22 mouse cellular contexts compared by ENCODE assay signal in genomic region chr11:68744150-68744549, GRCm38 (mm10). TPM values are rescaled to one million over a fixed set of nuclear protein-coding genes. Genes with fewer than 3 reads are reported as not detected.
DNase-seq lines count a peak whose midpoint lies in the region; ATAC-seq and TF ChIP-seq lines count a peak whose summit lies in the region.
"Had no signal": no experiment of that assay in that cellular context is flagged by ENCODE, and none has a peak within 500 bp of the region (broad histone marks: within the 10 kb centered on the region; RNA-seq: fewer than 3 reads in every experiment).

No protein-coding gene starts in this region.

- no peak overlapping the region for H3ac ChIP-seq in myocyte (ENCODE audit: control insufficient read depth, insufficient read length)

- no peak overlapping the region for H3K4me2 ChIP-seq in forebrain, embryonic 15.5 days (replicated peaks)
- no peak overlapping the region for H3K4me2 ChIP-seq in forebrain, embryonic 12.5 days
- H3K4me2 ChIP-seq in myocyte (ENCODE audit: low read depth) = no peak overlapping the region
- H3K4me2 ChIP-seq: embryonic facial prominence, embryonic 12.5 days; forebrain, embryonic 13.5 days; heart, embryonic 13.5 days; hindbrain, embryonic 15.5 days had no signal

- H3K9ac ChIP-seq in forebrain, embryonic 15.5 days (replicated peaks) = no peak overlapping the region
- no peak overlapping the region for H3K9ac ChIP-seq in forebrain, embryonic 12.5 days
- H3K9ac ChIP-seq: embryonic facial prominence, embryonic 12.5 days; forebrain, embryonic 13.5 days; heart, embryonic 13.5 days; hindbrain, embryonic 15.5 days had no signal

- H3K27ac ChIP-seq in forebrain, embryonic 15.5 days (replicated peaks) = peak overlapping the region; percentile 84
- H3K27ac ChIP-seq in forebrain, embryonic 12.5 days = no peak overlapping the region
- H3K27ac ChIP-seq: embryonic facial prominence, embryonic 12.5 days; forebrain, embryonic 13.5 days; gastrocnemius, adult 2 months; heart, embryonic 13.5 days; hindbrain, embryonic 15.5 days had no signal

- H3K4me3 ChIP-seq in forebrain, embryonic 15.5 days = no peak overlapping the region
- H3K4me3 ChIP-seq in forebrain, embryonic 12.5 days (replicated peaks) = no peak overlapping the region
- no peak overlapping the region for H3K4me3 ChIP-seq in myocyte
- H3K4me3 ChIP-seq: embryonic facial prominence, embryonic 12.5 days; forebrain, embryonic 13.5 days; gastrocnemius, adult 2 months; heart, embryonic 13.5 days; hindbrain, embryonic 15.5 days had no signal

- intact Hi-C loops in left cerebral cortex, postnatal 4 days (cut with DNase I) = no loop called here

- no peaks in the 10 kb centered on the region for H3K27me3 ChIP-seq in forebrain, embryonic 15.5 days
- no peaks in the 10 kb centered on the region for H3K27me3 ChIP-seq in forebrain, embryonic 12.5 days
- no peaks in the 10 kb centered on the region for H3K27me3 ChIP-seq in myocyte (ENCODE audit: control insufficient read depth, insufficient read depth, insufficient read length)
- H3K27me3 ChIP-seq: embryonic facial prominence, embryonic 12.5 days; forebrain, embryonic 13.5 days; heart, embryonic 13.5 days; hindbrain, embryonic 15.5 days had no signal

- peaks cover 8% of the 10 kb centered on the region; the same call in 1 of the 2 replicates for H3K36me3 ChIP-seq in forebrain, embryonic 15.5 days
- H3K36me3 ChIP-seq in forebrain, embryonic 12.5 days (replicated peaks) = peaks cover 46% of the 10 kb centered on the region
- H3K36me3 ChIP-seq in myocyte (ENCODE audit: control insufficient read depth, insufficient read depth) = peaks cover 15% of the 10 kb centered on the region
- H3K36me3 ChIP-seq: G1E had no signal

- H3K9me3 ChIP-seq in forebrain, embryonic 15.5 days = no peaks in the 10 kb centered on the region
- no peaks in the 10 kb centered on the region for H3K9me3 ChIP-seq in forebrain, embryonic 12.5 days
- H3K9me3 ChIP-seq: embryonic facial prominence, embryonic 12.5 days; forebrain, embryonic 13.5 days; G1E; heart, embryonic 13.5 days; hindbrain, embryonic 15.5 days had no signal

- no peak for ATAC-seq in forebrain, embryonic 15.5 days (replicated peaks)
- ATAC-seq in forebrain, embryonic 12.5 days (ENCODE audit: low FRiP score) = no peak
- ATAC-seq: activated CD4-positive, CD25-positive, alpha-beta regulatory T cell, adult 4 months; CD4-positive, CD25-positive, alpha-beta regulatory T cell, adult 4 months; forebrain, embryonic 13.5 days; intestine, embryonic 16.5 days had no signal

- 85% methylated on average over 3 of the region's 3 CpGs for WGBS in forebrain, embryonic 15.5 days
- WGBS in forebrain, embryonic 12.5 days = 85% methylated on average over 3 of the region's 3 CpGs

- no peak for TF ChIP-seq POLR2A in myocyte (IDR thresholded peaks at IDR 0.05; ENCODE audit: insufficient read length, low read depth)

- no peaks in the 10 kb centered on the region for H3K79me2 ChIP-seq in myocyte (ENCODE audit: control insufficient read depth, insufficient read depth)

- peak; percentile 47 for DNase-seq in cerebellum, adult 11 months
- no peak for DNase-seq in cerebellum, postnatal 4 days (ENCODE audit: low spot score in 2 of 2)
- peak; percentile 16 for DNase-seq in left cerebral cortex, postnatal 4 days
- no peak for DNase-seq in left cerebral cortex, adult 11 months (ENCODE audit: low spot score)
- DNase-seq in gastrocnemius, postnatal 10 days = no peak
- DNase-seq: adrenal gland, postnatal 14 days; B cell, adult 2 months; gastrocnemius, adult 2 months; gastrocnemius, postnatal 36 days; heart, adult 11 months; heart, postnatal 36 days had no signal

- H3K4me1 ChIP-seq in forebrain, embryonic 15.5 days = peaks cover 10% of the 10 kb centered on the region; the same call in 1 of the 2 replicates
- no peaks in the 10 kb centered on the region for H3K4me1 ChIP-seq in forebrain, embryonic 12.5 days
- H3K4me1 ChIP-seq: embryonic facial prominence, embryonic 12.5 days; forebrain, embryonic 13.5 days; hindbrain, embryonic 15.5 days had no signal

TF ChIP-seq in myocyte, 11 proteins besides CTCF, POLR2A, EP300 and RAD21:
- TF ChIP-seq MYOG (IDR thresholded peaks at IDR 0.05; ENCODE audit: control insufficient read depth in 1 of 3, insufficient read depth in 1 of 3, insufficient read length in 2 of 3, low read depth in 2 of 3) = peak in 2 of 3 experiments; percentile 9 to 46
- TF ChIP-seq POLR2AphosphoS2 (IDR thresholded peaks at IDR 0.05; ENCODE audit: insufficient read length, low read depth) = no peak
- TF ChIP-seq MYOD1 (IDR thresholded peaks at IDR 0.05; ENCODE audit: control insufficient read depth in 1 of 3, insufficient read length in 2 of 3, low read depth in 2 of 3) = peak in 1 of 3 experiments; percentile 40

RNA-seq across cellular contexts. Expression of gene Myh10, which starts 52.8 kb away (rescaled TPM):
- polyA plus RNA-seq in forebrain, embryonic 15.5 days (2015; fragmentation: Nextera tagmentation; extraction: Ambion mirVana) = 115 and 118 TPM in 2 replicates
- 174 and 185 TPM in 2 replicates for polyA plus RNA-seq in forebrain, embryonic 12.5 days (2016; fragmentation: Nextera tagmentation; extraction: Ambion mirVana)
- total RNA-seq in left cerebral cortex, postnatal 4 days (2021) = 100 to 1,000 TPM; 248 to 255 TPM
- 20.9 TPM for polyA plus RNA-seq in myocyte (2012; fragmentation: generic; extraction: Trizol)
- 10 to 100 TPM; 27.2 to 34.8 TPM for total RNA-seq in gastrocnemius, postnatal 10 days (2021)

Comparison
In these comparisons a context has a peak if more than half of its experiments do, and no peak if none do; other contexts are left out.
1. DNase-seq: peak in cerebellum, adult 11 months (single experiment) and left cerebral cortex, postnatal 4 days (single experiment); none in cerebellum, postnatal 4 days (0 of 2), left cerebral cortex, adult 11 months (single experiment) and gastrocnemius, postnatal 10 days (single experiment).